Mouse (Mus musculus): ENCODE measurements at regions not wholly inside any gene's neighbourhood (a gene's known extent, or its start where the extent isn't known, plus 50 kb on each side); places are given as distances from the start of the nearest gene placed in this dataset.

DNA sequence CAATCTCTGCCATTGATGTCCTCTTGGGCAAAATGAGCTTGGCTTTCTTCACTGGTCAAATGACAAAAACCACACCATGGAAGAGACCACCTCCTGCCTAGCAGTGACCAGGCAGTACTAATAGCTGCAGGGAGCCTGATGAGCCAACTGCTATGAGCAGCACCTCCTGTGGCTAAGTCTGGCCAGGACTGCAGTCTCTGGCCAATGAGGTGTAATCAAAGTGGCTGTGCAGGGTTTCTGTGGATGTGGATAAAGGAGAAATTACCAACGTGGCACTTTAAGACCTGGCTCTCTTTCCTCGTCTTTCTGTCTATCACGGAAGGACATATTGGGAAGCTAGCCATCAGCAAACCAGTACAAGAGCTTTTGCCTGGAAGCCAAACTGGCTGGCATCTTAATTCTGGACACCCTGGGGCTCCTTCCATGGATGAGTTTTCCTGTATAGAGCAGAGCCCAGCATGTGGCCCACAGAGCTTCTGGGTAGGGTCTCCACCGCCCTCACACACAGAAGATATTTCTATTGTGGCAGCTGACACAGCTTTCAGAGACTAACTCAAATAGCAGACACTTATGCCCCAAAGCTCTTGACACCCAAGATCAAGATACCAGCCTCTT lies 188.2 kb upstream of the Rybp start:
- DNase-seq, result no peak

DNA sequence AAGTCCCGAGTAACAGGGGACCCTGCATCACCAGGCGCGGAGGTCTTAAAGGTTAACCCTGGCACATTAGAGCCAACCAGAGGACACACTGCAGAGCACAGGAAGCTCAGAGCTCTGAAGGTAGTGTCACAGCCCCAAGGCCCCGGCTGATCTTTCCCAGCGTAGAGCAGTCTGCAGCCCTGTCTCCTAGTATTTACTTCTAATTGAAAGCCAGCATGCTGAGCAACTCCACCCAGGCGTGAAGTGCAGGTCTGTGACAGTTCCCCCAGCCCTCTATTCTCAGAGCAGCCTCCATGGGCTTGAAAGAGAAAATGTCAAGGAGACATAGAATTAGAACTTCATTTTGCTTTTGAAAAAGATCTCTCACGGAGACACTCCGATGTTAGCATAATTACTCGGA lies 187.0 kb upstream of the Rybp start:
- no peak for DNase-seq

DNA sequence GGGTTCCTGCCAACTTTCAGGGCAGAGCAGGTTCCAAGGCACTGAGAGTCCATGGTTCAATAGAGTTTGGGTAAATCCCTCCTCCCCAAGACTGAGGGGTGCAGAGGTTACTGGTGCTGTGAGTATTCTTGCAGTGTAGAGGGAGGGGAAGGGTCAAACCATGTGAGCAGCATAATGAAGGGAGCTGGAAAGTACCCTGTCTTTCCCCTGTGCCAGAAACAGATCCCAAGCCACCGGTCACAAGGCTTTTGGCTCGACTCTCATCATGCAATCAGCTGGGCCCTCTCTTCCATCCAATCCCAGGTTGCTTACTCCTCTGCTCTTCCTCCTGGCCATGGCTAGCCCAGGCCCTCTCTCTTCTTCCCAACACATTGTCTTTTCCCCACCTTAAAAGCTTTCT lies 182.8 kb upstream of the Rybp start:
- no peak for DNase-seq

DNA sequence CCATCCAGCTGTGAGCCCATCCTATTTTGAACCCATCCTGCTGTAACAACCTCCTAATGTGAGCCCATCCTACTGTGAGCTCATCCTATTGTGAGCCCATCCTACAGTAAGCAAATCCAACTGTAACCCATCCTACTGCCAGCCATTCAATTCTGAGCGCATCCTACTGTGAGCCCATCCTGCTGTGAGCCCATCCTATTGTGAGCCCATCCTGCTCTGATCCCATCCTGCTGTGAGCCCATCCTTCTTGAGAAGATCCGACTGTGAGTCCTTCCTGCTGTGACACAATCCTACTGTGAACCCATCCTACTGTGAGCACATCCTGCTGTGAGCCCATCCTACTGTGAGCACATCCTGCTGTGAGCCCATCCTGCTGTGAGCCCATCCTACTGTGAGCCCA lies 175.5 kb upstream of the Rybp start:
- DNase-seq, result no peak

DNA sequence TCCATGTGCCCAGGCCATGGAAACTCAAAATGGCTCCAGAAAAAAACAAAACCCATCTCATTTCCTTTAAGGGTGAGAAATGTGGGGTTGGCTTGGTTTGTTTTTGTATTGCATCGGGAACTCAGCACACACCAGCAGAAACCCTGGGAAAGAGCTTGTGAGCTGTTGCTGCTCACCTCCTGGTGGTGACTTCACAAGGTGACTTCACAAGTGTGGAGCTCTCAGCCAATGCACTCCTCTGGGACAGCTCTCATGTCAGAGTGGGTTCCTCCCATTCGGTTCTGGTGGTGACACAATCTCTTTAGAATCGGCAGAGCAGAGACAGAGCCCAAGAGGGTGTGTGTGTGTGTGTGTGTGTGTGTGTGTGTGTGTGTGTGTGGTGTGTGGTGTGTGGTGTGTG lies 166.1 kb upstream of the Rybp start:
- DNase-seq, result no peak

DNA sequence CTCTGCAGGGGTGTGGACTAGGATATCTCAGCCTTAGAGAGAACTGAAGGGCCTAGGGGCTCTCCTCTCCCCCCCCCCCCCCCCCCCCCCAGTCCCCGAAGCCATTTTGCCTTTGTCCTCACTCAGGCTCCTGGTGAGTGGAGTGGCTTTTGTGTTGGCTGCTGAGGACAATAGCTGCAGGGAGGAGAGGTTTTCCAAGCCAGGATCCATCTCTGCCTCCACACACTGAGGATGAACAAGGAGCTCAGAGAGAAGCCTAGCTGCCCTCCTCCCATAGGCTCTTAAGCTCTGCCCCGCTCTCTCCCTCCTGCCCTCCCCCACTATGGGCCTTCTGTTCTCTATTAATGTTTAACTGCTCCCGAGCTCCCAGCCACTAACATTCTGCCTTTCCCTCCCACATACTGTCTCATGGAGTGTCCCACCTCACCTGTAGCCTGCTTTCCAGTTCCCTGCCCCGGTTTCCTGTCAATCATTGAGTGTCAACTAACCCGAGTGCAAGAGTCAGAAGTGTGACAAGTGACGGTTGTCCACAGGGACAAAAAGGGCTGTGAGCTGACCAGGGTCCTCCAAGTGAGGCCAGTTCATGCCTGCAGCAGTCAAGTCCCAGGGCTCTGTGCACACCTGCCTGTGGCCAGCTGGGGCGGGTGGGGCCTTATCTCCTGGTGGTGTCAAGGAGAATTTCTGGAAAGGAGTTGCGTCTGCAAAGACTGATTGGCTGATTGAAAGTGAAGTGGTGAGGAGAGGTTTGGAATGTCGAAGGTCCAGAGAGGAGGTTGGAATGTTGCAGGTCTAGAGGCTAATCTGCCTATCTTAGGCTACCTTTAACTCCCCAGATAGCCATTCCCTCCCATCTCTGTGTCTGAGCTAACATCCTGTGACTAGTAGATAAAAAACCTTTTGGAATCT lies 165.1 kb upstream of the Rybp start:
- DNase-seq, result peak; percentile 34

DNA sequence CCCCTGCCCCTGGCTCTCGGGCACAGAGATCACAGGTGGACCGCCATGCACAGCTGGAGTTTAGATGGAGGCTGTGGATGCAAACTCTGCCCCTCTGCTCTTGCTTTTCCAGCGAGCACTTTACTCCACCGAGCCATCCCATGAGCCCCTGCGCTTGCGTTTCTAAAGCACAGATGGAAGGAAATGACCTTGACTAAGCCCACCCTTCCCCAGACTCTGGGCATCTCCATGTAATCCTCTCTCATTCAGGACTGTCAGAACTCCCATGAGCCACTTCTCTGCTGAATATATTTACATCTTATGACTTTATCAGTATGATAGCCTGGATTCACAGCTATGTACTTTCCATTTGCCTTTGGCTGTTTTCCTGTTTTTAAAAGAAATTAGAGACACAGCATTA lies 162.8 kb upstream of the Rybp start:
- no peak for DNase-seq

DNA sequence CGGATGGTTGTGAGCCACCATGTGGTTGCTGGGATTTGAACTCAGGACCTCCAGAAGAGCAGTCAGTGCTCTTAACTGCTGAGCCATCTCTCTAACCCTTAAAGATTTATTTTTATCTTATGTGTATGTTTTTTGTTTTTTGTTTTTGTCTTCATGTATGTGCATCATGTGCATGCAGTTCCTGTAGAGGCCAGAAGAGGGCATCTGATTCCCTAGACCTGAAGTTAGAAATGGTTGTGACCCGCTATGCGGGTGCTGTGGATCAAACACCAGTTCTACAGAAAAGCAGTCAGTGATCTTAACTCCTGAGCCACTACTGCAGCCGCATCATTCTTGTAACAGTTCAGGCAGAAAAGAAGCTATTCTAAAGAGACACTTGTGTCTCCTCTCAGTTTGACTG lies 161.8 kb upstream of the Rybp start:
- DNase-seq, result no peak

DNA sequence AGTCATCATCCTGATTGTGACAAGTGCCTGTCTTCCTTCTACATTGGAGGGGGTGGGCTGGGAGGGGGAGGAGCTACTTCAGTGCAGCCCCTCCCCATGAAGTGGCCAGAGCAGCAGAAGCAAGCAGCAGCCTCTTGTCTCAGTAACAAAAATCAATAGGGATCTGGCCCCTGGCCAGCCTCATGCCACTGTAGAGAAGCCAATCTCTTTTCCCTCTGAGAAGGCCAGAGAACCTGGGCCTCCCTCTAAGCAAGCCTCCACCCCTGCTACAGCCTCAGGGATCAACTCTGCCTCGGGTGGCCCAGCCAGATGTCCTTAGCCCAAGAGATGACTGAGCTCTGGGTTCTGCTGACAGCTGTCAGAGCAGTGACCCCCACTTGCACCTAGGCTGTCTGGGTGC lies 159.9 kb upstream of the Rybp start:
- DNase-seq, result no peak

DNA sequence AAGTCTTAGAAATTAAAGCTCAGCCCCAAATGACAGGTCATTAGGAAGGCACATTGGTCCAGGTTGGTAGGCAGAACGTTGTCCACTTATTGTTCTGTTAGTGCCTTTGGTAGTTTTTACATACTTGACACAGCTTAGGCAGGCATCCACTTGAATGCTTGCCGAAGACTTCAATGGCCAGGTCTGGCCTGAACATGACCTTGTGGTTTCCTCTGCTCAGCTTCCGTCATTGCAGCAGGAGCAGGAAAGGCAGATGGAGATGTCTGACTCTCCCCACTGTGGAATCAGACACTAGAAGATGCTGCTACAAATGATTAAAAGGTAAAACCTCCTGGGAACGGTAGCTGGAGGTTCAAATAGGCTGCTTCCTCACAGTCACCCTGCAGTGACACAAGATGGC lies 159.5 kb upstream of the Rybp start:
- DNase-seq, result no peak

DNA sequence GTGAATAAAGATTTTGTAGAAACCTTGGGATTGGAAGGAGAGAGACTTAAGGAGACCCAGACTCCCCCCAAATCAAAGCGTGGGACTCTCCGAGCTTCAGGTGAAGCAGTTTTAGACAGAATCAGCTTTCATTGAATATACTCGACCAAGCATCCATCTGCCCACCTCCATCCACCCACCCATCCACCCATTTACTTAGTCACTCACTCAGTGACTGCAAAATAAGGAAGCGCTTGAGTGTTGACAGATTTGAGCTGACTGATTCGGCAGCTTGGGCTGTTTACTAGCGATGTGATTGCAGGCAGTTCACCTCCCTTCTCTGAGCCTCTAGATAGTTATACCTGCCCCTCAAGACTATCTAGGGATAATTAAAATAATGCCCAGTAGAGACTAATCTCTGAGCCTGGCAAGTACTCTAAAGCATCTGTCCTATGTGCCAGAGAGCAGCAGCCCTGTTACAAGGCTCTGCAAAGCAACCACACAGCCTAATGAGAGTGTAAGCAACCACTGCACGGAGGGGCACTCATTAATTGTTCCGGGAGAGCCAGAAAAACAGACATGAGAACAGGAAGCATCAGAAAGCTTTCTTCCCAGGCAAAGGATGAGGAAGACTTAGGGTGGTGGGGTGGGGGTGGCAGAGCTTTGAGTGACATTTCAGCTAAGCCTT lies 151.9 kb upstream of the Rybp start:
- DNase-seq, result no peak

DNA sequence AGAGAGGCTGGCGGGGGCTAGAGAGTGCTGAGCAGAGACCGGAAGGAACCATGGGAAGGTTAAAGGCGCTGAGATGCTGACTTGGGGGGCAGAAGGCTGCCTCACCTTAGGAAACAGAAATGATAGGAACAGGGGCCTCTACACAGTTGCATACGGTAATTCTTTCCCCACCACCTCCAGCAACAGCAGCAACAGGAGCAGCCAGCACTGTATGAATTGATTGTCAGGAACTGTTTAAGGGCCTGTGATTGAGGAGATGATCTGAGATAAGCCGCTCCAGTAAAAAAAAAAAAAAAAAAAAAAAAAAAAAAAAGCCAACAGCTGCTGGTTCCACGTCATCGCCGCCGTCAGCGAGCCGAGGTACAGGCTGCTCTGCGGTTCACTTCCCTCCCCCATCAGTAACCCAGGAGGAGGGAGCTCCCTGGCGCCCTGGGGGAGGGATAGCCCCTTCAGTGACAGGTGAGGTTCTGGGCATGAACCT lies 151.3 kb upstream of the Rybp start:
- peak; percentile 25 for DNase-seq

DNA sequence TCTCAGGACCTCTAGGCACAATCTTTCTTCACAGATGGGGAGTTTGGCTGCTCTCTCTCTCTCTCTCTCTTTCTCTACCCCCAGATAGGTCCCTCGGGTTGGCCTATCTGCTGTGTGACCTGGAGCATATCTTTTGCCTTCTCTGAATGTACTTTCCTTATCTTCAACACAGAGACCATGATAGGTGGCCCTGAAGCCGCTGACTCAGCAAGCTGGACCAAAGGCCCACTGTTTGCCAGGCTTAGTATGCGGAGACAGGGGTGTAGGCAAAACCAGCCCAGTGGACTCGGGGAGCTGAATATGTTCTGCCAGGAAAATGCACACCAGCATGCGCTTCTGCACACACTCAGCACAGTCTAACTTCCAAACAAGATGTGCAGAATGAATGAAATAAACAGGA lies 150.7 kb upstream of the Rybp start:
- no peak for DNase-seq

DNA sequence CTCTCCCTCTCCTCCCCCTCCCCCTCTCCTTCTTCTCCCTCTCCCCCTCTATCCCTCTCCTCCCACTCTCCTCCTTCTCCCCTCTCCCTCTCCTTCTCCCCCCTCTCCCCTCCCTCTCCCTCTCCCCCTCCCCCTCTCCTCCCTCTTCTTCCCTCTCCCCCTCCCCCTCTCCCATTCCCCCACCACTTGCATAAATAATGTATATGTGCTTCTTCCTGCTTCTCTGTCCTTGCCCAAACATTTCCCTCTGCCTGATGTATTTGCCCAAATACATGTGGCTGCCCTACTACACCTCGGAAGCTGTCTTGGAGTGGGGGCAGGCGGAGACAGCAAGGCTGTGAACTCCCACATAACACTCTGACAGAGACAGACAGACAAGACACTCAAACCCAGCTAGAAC lies 149.2 kb upstream of the Rybp start:
- no peak for DNase-seq

DNA sequence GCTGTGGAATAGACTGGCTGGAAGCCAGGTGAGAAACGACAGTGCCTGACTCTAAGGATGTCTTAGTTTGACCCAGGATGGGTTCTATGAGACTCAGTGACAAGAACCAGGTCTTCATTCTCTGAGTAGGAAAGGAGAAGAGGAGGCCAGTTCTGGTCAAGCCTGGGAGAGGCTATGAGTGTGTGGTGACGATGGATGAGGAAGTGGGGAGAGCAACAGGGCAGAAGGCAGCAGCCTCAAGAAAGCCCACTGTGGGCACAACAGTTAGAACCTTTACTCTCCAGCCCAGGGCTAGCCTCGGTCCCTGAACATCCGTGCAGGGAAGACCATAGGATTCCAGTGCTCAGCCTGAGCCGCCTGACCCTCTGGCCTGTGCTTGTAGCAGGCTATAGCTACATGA lies 147.9 kb upstream of the Rybp start:
- no peak for DNase-seq

DNA sequence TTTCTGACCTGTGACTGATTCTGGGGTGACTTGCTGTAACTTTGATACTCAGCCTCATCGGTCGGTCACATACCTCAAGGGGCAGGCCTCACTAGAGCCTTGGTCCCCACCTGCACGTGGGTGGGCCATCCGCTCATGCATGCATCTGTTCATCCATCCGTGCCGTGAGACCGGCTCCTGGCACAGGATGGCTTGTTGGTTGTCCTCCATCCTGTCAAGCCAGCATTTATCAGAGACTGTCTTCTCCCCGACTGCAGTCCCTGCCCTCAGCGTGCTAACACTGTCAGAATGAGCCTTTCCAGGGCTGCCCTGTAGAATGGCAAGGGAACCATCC lies 146.2 kb upstream of the Rybp start:
- DNase-seq, result no peak

DNA sequence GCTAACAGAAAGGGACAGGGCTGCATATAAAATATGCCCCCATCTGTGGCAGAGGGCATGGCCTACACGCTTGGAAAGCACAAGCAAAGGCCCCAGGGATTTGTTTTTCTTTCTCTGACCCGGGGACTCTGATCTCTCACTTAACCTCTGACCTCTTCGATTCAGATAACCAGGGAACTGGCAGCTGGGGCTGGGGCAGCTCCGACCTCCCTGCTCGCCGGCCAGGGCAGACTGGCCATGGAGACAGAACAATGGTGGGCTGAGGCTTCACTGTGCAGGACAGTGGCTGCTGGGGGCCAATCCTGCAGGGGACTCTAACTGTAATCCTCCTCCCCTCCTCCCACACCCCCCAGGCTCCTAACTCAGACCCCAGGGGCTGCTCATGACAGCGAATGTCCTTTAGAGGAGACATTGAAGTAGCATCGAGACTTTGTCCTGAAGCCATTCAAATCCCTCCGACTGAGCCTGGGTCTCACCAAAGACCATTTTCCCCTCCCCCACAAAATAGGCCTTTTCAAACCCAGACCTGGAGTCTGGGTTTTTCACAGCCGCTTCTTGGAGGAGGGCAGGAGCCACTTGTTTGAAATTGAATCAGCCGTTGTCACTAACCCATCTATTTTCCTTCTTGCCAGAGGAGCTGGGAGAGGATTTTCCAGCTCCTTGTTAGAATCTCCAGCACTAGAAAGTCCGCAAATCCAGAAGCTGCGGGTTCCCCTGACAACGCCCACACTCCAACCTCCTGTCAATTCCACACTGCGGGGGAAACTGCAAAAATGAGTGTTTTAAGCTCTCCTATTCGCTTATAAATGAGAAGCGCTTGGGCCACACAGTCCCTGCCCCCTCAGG lies 145.6 kb upstream of the Rybp start:
- DNase-seq, result peak; percentile 39

DNA sequence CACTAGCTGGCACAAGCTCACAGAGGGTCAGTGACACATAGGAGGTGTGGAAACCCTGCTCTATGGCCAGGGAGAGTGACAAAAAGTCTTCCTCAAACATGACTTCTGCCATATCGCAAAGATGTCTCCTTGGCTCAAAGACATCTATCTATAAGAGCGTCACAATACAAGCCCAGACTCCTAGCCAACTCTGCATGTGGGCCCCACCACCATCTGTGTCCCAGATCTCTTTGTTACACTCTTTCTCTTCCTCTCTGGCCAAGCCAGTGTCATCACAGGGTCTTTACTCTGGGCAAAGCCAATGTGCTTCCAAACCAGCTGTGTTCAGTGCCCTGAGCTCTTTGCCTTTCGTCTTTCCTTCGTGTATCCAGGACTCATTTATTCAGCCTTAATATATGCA lies 143.0 kb upstream of the Rybp start:
- no peak for DNase-seq

DNA sequence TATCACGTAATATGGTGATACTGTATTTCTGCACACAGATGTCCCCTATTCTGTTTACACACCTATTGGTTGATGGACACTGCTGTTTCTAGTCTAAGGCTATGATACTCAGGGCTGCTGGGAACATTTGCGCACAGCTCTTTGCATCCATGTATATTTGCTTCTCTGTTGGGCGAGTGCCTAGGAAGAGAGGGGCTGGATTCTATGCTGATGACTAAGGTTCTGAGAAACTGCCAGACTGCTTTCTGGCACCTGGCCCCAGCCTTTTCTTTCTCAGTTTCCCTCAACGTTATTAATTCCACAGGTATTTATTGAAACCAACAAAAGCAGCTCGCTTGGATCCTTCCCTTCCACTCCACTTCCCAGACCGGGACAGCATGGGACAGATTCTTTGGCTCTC lies 142.2 kb upstream of the Rybp start:
- DNase-seq, result no peak

DNA sequence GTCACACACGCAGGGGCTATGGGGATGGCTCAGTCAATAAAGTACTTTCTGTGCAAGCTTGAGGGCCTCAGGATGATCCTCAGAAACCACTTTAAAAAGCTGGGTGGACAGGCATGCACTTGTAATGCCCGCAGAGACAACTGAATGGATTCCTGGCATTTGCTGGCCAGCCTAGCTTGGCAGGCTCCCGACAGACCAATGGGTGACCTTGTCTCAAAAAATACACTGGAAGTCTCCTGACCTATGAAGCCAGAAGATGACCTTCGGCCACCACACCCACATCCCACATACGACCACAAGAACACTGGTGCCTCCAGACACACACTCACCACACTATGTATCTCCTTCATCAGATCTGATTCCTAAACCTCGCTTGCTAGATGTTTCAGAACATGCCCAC lies 141.5 kb upstream of the Rybp start:
- DNase-seq, result no peak

DNA sequence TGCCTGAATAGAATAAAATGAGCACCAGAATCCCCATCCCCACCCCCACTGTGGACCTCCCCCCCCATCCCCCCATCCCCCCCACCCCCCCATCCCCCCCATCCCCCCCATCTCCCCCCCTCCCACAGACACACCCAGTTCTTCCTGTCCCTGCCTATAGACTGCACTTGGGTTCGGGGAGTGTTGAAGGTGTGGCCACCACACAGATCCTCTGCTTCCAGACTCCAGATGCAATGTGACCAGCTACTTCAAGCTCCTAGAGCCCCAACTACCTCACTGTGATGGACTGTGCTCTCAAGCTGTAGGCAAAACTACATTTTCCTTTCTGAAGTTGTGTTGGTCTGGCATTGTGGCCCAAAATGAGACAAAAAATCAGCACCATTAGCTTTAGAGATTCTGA lies 138.3 kb upstream of the Rybp start:
- DNase-seq, result no peak

DNA sequence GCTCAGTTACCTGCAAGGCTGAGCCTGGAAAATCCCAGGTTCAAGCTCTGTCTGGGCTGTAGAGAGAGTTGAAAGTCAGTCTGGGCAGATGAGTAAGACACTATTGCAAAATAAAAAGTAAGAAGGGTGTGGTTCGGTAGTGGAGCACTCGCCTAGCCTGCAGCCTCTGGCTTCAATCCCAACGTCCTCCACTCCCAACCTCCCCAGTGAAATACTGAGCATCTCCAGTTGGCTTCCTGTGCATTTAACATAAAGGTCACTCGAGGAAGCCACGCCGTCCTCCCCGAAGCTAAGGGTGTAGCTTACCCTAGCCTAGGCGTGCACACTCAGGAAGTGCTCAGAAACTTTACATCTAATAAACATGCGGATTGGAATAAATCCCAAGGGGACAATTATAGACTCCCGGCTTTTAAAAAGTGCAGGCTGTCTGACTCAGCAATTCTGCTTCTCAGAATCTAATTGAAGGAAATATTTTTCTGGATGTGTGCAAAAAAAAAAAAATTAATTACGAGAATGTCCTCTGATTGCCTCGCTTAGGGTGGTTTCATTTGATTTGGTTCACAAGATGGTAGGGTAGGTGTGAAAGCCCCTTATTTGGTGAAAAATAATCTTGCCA lies 137.6 kb upstream of the Rybp start:
- DNase-seq, result no peak

DNA sequence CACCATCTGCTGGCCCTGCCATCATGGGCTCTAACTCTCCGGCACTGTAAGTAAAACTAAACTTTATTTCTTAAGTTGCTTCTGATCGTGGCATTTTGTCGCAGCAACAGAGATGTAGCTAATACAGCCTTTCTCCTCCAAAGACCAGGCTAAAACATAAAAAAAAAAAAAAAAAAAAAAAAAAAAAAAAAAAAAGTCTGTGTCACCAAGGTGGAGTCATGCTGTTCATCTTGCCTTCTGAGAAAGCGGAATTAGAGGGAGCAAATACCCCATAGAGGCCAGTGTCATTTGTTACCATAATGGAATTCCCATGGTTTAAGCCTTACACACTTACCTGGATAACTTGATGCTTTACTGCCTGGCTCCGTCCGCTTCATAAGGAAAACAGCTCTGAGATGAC lies 136.9 kb upstream of the Rybp start:
- no peak for DNase-seq
